Mouse (Mus musculus) cerebellum, adult 2 months (tissue): ENCODE results near the gene Tmem92.

Experiments used
- CTCF ChIP-seq: fragments of 200-500 bp; IDR thresholded peaks from 2 replicates; pipeline ENCODE4 v1.5.1; 2011; ENCODE audit warnings: low read depth, mild to moderate bottlenecking, control low read depth, low read length, moderate library complexity, borderline replicate concordance; ENCODE audit not compliant: insufficient read depth
- POLR2A ChIP-seq: fragments of 200-500 bp; IDR thresholded peaks from 2 replicates; pipeline ENCODE4 v1.6.1; 2011; ENCODE audit warnings: low read length, control low read depth, borderline replicate concordance; ENCODE audit not compliant: insufficient read depth

DNA sequence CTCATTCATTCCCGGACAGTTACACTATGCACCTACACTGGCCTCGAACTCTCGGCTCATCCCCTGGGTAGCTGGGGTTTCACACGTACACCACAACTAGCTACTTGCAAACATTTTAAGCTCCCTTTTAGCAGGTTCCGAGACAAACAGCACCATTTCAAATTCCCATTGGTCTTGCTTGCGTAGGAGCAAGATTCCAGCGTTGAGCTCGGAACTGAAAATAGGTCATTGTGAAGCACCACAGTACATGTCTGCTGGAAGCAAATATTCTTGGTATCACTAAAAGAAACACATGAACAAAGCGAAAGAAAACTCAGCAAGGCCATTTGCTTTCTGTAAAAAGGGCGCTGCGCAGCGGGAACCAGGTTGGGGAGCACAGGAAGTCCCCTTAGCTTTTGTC is 51.3 kb downstream of the Tmem92 start:
- no peak for TF ChIP-seq CTCF
- TF ChIP-seq POLR2A: no peak
